Mouse (Mus musculus) ES-Bruce4 (cell line): Measurements from ENCODE around the gene Ctrc.

ENCODE experiments used
- CTCF ChIP-seq: IDR thresholded peaks from one replicate; pipeline ENCODE4 v1.8.1; 2011; ENCODE audit warnings: low read depth, low read length
- EP300 ChIP-seq: IDR thresholded peaks from 2 replicates; pipeline ENCODE4 v1.6.1; 2011; ENCODE audit warnings: low read depth, low read length; ENCODE audit not compliant: insufficient read depth
- POLR2A ChIP-seq: IDR thresholded peaks from one replicate; pipeline ENCODE4 v1.8.1; 2011; ENCODE audit warnings: low read length; ENCODE audit not compliant: insufficient read depth

GRCm38 (mm10) chr4:141865006-141865405 is 18.8 kb upstream of the Ctrc start:
- TF ChIP-seq CTCF (no peak), EP300 (no peak), POLR2A (no peak)
